In genomic region chr6:71980165-71980564, GRCm38 (mm10) we compare ENCODE assay signal across 10 mouse cellular contexts.
DNase-seq lines count a peak whose midpoint lies in the region; ATAC-seq and TF ChIP-seq lines count a peak whose summit lies in the region.
"Had no signal": no experiment of that assay in that cellular context is flagged by ENCODE, and none has a peak within 500 bp of the region (broad histone marks: within the 10 kb centered on the region; RNA-seq: fewer than 3 reads in every experiment).

No protein-coding gene starts in this region.

- H3K4me1 ChIP-seq in forebrain, embryonic 12.5 days, result no peaks in the 10 kb centered on the region
- H3K4me1 ChIP-seq in forebrain, postnatal 0 days (ENCODE audit: insufficient read depth), result no peaks in the 10 kb centered on the region
- peaks cover 10% of the 10 kb centered on the region; the same call in 1 of the 2 replicates for H3K4me1 ChIP-seq in limb, embryonic 15.5 days

- H3K4me3 ChIP-seq in forebrain, embryonic 12.5 days (replicated peaks), result no peak overlapping the region
- H3K4me3 ChIP-seq in forebrain, postnatal 0 days (ENCODE audit: low read depth, low read length), result no peak overlapping the region
- no peak overlapping the region for H3K4me3 ChIP-seq in limb, embryonic 15.5 days

- DNase-seq in forebrain, postnatal 0 days, result no peak
- peak; percentile 48 for DNase-seq in right cerebral cortex, adult 18-20 months
- DNase-seq in right cerebral cortex, postnatal 4 days, result no peak
- DNase-seq in telencephalon, adult 2 months (ENCODE audit: low read depth, low spot score), result peak; percentile 82
- DNase-seq in cerebellum, adult 9-11 months, result no peak
- no peak for DNase-seq in layer of hippocampus, adult 18-20 months (ENCODE audit: low spot score in 2 of 2)
- DNase-seq: kidney, postnatal 4 days; lung, postnatal 36 days had no signal

- peaks cover 54% of the 10 kb centered on the region for H3K36me3 ChIP-seq in forebrain, embryonic 12.5 days (replicated peaks)
- H3K36me3 ChIP-seq in forebrain, postnatal 0 days (ENCODE audit: insufficient read depth), result peaks cover 50% of the 10 kb centered on the region
- H3K36me3 ChIP-seq in limb, embryonic 15.5 days, result peaks cover 62% of the 10 kb centered on the region

- no peak overlapping the region for H3K9ac ChIP-seq in forebrain, embryonic 12.5 days
- H3K9ac ChIP-seq in forebrain, postnatal 0 days, result no peak overlapping the region
- no peak overlapping the region for H3K9ac ChIP-seq in limb, embryonic 15.5 days

- H3K27ac ChIP-seq in forebrain, embryonic 12.5 days, result peak overlapping the region; percentile 31; the same call in 1 of the 2 replicates
- no peak overlapping the region for H3K27ac ChIP-seq in forebrain, postnatal 0 days (ENCODE audit: low read depth, low read length)
- peak overlapping the region; percentile 50 for H3K27ac ChIP-seq in limb, embryonic 15.5 days

- no peak for TF ChIP-seq CTCF in forebrain, postnatal 0 days (IDR thresholded peaks at IDR 0.05; ENCODE audit: low read depth)

- no peaks in the 10 kb centered on the region for H3K9me3 ChIP-seq in forebrain, embryonic 12.5 days
- H3K9me3 ChIP-seq in forebrain, postnatal 0 days (ENCODE audit: low read length), result no peaks in the 10 kb centered on the region
- H3K9me3 ChIP-seq in limb, embryonic 15.5 days, result no peaks in the 10 kb centered on the region

- ATAC-seq in forebrain, embryonic 12.5 days (ENCODE audit: low FRiP score), result no peak
- ATAC-seq in forebrain, postnatal 0 days, result no peak
- no peak for ATAC-seq in limb, embryonic 15.5 days (ENCODE audit: insufficient number of reproducible peaks, low FRiP score, low TSS enrichment, low read depth)

- H3K27me3 ChIP-seq in forebrain, embryonic 12.5 days, result no peaks in the 10 kb centered on the region
- H3K27me3 ChIP-seq in forebrain, postnatal 0 days (ENCODE audit: insufficient read depth, low read length), result no peaks in the 10 kb centered on the region
- H3K27me3 ChIP-seq in limb, embryonic 15.5 days, result no peaks in the 10 kb centered on the region

- H3K4me2 ChIP-seq in forebrain, embryonic 12.5 days, result no peak overlapping the region
- no peak overlapping the region for H3K4me2 ChIP-seq in forebrain, postnatal 0 days (ENCODE audit: low read depth)
- no peak overlapping the region for H3K4me2 ChIP-seq in limb, embryonic 15.5 days

- WGBS in forebrain, embryonic 12.5 days, result 90% methylated on average over 8 of the region's 8 CpGs
- WGBS in forebrain, postnatal 0 days, result 89% methylated on average over 8 of the region's 8 CpGs
- 59% methylated on average over 8 of the region's 8 CpGs for WGBS in limb, embryonic 15.5 days

Comparison
In these comparisons a context has a peak if more than half of its experiments do, and no peak if none do; other contexts are left out.
1. DNase-seq: peak in right cerebral cortex, adult 18-20 months (single experiment) and telencephalon, adult 2 months (single experiment); none in forebrain, postnatal 0 days (single experiment), right cerebral cortex, postnatal 4 days (single experiment), cerebellum, adult 9-11 months (single experiment) and layer of hippocampus, adult 18-20 months (0 of 2).